Mouse (Mus musculus) T-helper 1 cell (primary cell): ENCODE measurements around the gene Lin7c.

Source experiments
- in situ Hi-C: fragments of 300-600 bp; cut with MboI, MseI; formaldehyde crosslinking; loops from one replicate; pipeline ENCODE4 v1.15.1; 2025; ENCODE audit warnings: high pct_unique_total_duplicates

Lin7c gene

DNA sequence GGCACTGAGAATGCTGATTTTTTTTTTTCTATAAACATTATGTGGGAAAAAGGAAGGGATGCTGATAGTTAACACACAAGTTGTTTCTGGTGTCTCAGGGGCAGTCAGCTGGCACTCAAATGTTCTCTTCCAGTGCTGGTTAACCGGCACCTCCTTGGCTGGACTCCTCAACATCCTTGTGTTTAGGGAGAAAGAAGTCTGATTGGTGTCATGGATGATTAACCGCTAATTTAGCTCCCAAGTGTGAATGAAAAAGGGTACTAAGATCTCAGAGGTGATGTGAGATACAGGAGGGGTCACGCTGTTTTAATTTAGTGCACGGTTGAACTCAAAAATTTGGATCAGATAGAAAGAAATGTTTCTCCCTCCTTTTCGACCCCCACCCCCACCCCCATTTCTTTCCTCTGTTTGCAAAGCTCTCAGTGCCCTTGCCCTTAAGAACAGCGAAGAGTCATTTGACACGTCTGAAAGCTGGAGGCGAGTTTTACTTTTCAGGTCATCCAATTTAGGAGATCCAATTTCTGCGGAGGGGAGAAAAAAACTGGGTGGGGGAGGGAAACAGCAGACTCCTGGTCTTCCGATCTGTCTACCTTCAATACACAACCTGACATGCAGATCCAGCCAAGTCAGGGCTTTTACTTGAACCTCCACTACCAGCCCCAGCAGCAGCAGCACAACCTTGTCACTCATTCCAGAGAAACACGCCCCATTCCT is 26.3 kb downstream of the Lin7c start:
- in situ Hi-C loops, result no loop called here

- in situ Hi-C loops, result no loop called here
These were observed 27.1 kb downstream of the Lin7c start, which contains the start of gene Lgr4 for GRCm38 (mm10) chr2:109917496-109918413. Gene Lgr4, plus strand, starts transcription at chr2:109917647.

GRCm38 (mm10) chr2:109918592-109919262 is 28.1 kb downstream of the Lin7c start:
- in situ Hi-C loops, result no loop called here

DNA sequence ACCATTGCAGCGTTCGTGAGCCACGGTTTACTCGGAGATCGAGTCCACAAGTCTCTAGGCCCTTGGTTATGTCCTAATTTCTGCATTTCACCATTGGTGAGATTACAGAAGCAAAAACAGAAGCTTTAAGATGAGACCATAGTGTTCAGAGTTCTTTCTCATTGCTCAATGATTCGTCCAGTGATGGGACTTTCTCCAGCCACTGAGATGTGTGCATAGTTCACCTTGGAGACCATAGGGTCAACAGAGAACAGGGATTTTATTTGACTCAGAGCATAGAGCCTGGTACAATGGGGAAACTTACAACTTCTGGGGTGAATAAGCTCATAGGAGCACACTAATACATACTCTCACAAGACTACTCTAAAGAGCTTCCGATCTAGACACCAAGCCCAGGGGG is 29.8 kb downstream of the Lin7c start:
- in situ Hi-C loops, result no loop called here

DNA sequence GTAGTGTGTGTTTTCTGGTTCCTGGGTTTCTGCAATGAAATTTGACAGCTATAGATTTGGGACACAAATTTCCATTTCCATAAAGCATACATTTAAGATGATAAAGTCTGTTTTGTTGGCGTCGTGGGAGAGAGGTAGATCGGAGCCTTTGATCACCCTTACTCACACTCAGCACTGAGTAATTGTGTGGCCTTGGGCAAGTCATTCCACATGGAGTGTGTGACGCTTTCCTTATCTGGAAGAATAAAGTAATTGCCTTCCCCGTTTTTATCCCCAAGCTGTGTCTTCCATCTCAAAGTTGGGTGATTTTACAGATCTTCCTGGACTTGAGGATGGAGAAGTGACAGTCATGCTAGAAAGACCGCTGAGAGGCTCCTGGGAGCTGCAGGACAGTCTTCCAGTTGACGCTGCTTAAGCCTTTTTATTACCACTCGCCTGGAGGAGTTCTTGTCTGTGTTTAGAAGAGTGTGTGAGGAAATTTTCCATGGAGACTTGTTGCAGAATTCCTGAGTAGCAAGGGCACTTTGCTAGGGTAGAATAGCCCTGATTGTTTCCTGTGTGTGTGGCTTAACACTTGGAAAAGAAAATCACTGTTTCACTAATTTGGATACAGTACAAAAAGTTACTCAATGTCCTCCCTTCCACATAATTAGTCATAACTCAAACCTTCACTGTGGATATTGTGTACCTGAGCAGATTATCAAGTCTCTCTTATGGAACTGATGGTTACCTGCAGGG is 30.8 kb downstream of the Lin7c start:
- in situ Hi-C loops, result no loop called here

GRCm38 (mm10) chr2:109922306-109922705 is 31.7 kb downstream of the Lin7c start:
- in situ Hi-C loops, result no loop called here

- in situ Hi-C loops, result no loop called here
These were observed 32.4 kb downstream of the Lin7c start for GRCm38 (mm10) chr2:109923031-109923430.

- in situ Hi-C loops, result no loop called here
These were observed 33.3 kb downstream of the Lin7c start for GRCm38 (mm10) chr2:109923945-109924344.

DNA sequence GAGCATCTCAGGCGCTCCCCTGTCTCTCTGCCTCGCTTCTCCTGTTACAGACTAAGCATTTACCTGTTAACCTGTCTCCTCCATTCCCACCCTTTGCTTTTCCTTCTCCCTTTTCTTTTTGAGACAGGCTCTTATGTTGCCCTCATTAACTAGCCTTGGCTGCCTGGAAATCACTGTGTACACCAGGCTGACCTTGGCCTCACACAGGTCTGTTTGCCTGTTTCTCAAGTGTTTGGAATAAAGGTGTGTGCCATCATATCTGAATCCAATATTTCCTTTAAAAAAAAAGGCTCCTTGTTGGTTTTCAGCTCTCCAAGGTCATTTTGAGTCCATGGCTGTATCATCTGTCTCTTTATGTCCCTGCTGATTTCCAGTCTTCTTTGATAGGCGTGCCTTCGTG is 36.3 kb downstream of the Lin7c start:
- in situ Hi-C loops, result no loop called here

GRCm38 (mm10) chr2:109927446-109927845 is 36.8 kb downstream of the Lin7c start:
- in situ Hi-C loops, result no loop called here

GRCm38 (mm10) chr2:109927876-109928275 is 37.2 kb downstream of the Lin7c start:
- in situ Hi-C loops, result no loop called here

DNA sequence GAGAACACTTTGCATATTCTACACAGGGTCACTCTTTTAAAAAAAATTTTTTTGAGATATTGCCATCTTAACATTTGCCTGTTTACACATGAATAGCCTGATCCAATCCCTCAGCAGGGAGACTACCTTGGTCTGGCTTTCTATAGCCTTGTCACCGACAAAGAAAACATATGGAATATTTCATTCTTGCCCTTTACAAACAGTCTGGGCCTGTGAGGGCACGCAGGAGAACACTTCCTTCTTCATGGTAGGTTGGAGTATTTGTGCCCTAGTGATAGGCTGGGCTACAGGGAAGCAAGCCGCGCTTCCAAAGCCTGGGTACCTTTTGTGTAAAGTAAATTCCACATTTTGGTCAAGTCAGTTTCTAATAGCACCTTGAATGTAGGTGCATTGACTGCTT is 38.1 kb downstream of the Lin7c start:
- in situ Hi-C loops, result no loop called here

DNA sequence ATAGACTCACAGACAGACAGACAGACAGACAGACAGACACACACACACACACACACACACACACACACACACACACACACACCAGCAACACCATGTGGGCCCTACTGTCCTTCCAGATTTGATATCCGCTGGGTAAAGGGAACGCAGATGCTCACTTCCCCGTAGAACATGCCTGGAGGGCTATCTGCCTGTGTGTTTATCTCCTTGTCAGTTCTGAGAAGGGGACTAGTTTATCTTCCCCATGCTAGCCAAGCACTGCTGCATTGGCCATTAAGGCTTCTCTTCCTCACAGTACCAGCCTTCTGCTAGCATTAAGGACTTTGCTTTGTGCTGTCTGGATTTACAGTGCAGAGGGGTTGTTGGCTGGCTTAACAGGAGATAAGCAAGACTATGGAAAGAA is 38.6 kb downstream of the Lin7c start:
- in situ Hi-C loops, result no loop called here

DNA sequence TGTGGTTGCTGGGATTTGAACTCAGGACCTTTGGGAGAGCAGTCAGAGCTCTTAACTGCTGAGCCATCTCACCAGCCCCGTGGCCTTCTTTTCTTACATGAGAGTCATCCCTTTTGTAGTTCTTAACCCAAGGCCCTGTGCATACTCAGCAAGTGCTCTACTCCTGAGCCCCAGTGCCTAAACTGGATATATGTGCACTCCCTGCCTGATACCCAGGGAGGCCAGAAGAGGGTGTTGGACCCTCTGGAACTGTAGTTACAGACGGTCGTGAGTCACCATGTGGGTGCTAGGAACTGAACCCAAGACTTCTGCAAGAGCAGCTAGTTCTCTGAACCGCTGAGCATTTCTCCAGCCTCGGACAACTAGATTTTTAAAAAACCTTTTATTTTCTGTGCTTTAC is 39.7 kb downstream of the Lin7c start:
- in situ Hi-C loops, result no loop called here

GRCm38 (mm10) chr2:109930771-109931170 is 40.1 kb downstream of the Lin7c start:
- in situ Hi-C loops, result no loop called here

DNA sequence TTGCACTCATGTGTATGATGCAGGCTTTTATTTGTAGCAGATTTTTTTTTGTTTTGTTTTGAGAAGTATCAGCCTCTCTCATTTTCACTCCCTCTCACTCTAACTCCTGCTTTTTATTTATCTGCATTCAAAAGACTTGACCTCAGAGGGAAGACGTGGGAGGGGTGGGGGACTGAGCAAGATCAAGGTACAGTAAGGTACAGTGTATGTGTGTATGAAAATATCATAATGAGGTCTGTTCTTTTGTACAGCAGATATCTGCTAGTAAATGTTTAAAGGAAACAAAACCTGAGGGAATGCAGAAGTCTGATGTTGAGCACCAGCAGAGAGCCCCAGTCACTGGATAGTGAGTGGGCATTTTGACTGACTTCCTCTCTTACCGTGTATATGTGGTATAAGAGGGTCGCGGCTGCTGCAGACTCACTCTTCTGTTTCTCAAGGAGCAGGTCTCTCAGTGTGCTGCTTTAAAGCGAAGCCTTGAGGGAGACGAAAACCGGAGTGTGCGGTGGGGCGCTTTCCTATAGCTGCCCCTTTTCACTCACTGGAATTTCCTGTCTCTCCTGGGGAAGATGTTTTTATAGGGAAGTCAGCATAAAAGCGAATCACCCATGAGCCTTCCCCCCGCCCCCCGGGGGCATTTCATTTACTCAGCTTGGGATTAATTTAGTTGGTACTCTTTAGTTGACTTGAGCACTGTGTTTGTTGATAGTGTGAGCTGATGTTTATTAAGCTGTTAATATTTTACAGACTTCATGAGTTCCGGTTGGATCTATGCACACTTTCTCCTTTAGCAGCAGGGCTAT is 41.5 kb downstream of the Lin7c start:
- in situ Hi-C loops, result no loop called here

DNA sequence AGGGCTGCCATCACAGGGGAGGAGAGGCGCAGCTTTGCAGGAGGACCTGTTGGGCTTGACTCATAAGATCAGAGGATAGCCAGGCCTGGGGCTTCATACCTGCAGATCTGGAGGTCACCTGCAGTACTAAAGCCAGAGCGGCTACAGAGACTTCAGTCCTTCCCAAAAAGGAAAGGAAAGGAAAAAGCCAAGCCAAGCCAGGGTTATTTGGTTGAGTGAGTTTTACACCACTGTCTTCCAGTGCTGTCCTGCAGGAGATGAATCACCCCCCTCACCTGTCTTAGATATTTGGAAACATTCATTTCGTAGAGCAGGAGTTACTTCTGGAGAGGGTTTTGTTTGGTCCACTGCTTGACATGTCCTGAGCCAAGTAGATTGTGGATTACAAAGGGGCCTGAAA is 42.5 kb downstream of the Lin7c start:
- in situ Hi-C loops, result no loop called here

- in situ Hi-C loops, result no loop called here
These were observed 43.4 kb downstream of the Lin7c start for GRCm38 (mm10) chr2:109934086-109934485.

DNA sequence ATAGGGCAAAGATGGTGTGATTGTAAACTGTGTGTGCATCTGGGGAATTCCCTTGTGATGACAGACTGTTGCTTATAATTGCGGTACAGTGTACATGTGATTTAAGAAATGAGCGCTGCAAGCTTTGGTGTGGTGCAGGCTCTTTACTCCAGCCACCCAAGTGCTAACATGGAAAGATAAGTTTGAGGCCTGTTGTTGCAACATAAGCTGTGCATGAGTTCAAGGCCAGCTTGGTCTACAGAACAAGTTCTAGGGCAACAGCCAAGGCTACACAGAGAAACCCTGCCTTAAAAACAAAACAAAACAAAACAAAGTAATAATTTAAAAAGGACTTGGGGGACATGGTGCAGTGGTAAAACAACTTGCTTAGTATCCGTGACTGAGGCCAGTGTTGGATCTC is 44.5 kb downstream of the Lin7c start:
- in situ Hi-C loops, result no loop called here

DNA sequence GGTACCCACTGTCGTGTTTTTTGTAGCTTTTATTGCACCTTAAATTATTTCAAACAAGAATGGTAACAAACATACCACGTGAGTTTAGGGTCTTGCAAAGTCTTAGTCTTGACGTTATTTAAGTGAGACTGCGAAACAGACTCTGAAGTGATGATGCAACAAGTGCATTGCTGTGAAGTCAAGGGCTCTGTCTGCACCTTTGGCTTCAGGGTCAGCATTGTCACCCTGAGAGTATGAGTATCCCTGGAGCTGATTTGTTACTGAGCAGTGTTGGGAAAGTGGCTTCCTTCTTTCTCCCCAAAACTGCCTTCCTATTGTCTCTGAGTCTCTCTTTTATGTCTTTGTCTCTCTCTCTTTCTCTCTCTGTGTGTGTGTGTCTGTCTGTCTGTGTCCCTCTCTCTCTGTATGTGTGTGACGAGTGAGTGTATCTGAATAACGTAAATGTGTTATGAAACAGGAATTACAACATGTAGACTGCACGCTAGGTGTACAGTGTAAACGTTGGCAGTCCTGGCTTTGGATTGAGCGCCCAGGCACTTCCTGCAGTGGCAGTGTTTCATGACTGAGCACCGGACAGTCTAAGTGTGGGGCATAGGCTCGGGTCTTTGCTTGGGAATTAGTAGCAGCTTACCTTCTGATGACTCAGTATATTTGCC is 45.2 kb downstream of the Lin7c start:
- in situ Hi-C loops, result no loop called here
